Mouse (Mus musculus): Measurements from ENCODE around the gene Arvcf.

Arvcf gene

GRCm38 (mm10) chr16:18406293-18406692 lies 58.3 kb downstream of the Arvcf start:
- no peak for DNase-seq (ENCODE audit: extremely low read depth, low read depth, low spot score)

- no peak for DNase-seq (ENCODE audit: extremely low read depth, low read depth, low spot score)
Measured at GRCm38 (mm10) chr16:18407912-18408311, 59.9 kb downstream of the Arvcf start.

GRCm38 (mm10) chr16:18409776-18410175 lies 61.8 kb downstream of the Arvcf start:
- DNase-seq (ENCODE audit: extremely low read depth, low read depth, low spot score): no peak

GRCm38 (mm10) chr16:18410418-18410817 lies 62.4 kb downstream of the Arvcf start:
- DNase-seq (ENCODE audit: extremely low read depth, low read depth, low spot score): no peak

- DNase-seq (ENCODE audit: extremely low read depth, low read depth, low spot score): no peak
Measured at GRCm38 (mm10) chr16:18411026-18411649, 63.2 kb downstream of the Arvcf start.

- DNase-seq (ENCODE audit: extremely low read depth, low read depth, low spot score): peak; percentile 71
Measured at GRCm38 (mm10) chr16:18411802-18412476, 64.0 kb downstream of the Arvcf start.

- DNase-seq (ENCODE audit: extremely low read depth, low read depth, low spot score): no peak
Measured at GRCm38 (mm10) chr16:18413032-18413816, 65.2 kb downstream of the Arvcf start.

GRCm38 (mm10) chr16:18416094-18416761 lies 68.2 kb downstream of the Arvcf start:
- DNase-seq (ENCODE audit: extremely low read depth, low read depth, low spot score): no peak

- no peak for DNase-seq (ENCODE audit: extremely low read depth, low read depth, low spot score)
Measured at GRCm38 (mm10) chr16:18416837-18417236, 68.9 kb downstream of the Arvcf start.

GRCm38 (mm10) chr16:18417491-18417890 lies 69.5 kb downstream of the Arvcf start:
- DNase-seq (ENCODE audit: extremely low read depth, low read depth, low spot score): no peak

GRCm38 (mm10) chr16:18418756-18419602 lies 71.0 kb downstream of the Arvcf start:
- no peak for DNase-seq (ENCODE audit: extremely low read depth, low read depth, low spot score)

GRCm38 (mm10) chr16:18419603-18420026 lies 71.6 kb downstream of the Arvcf start:
- DNase-seq (ENCODE audit: extremely low read depth, low read depth, low spot score): no peak

GRCm38 (mm10) chr16:18420571-18420970 lies 72.6 kb downstream of the Arvcf start:
- no peak for DNase-seq (ENCODE audit: extremely low read depth, low read depth, low spot score)

- no peak for DNase-seq (ENCODE audit: extremely low read depth, low read depth, low spot score)
Measured at GRCm38 (mm10) chr16:18423203-18423914, 75.4 kb downstream of the Arvcf start.

GRCm38 (mm10) chr16:18423915-18424265 lies 75.9 kb downstream of the Arvcf start:
- no peak for DNase-seq (ENCODE audit: extremely low read depth, low read depth, low spot score)

GRCm38 (mm10) chr16:18424364-18425045 lies 76.5 kb downstream of the Arvcf start:
- no peak for DNase-seq (ENCODE audit: extremely low read depth, low read depth, low spot score)

GRCm38 (mm10) chr16:18425475-18426214 lies 77.7 kb downstream of the Arvcf start:
- DNase-seq (ENCODE audit: extremely low read depth, low read depth, low spot score): no peak

- no peak for DNase-seq (ENCODE audit: extremely low read depth, low read depth, low spot score)
Measured at GRCm38 (mm10) chr16:18426215-18426791, 78.3 kb downstream of the Arvcf start, which contains the start of gene Txnrd2. Gene Txnrd2 (plus strand): TSS chr16:18426384.

All from fat pad, adult 2 months (tissue).